Mouse (Mus musculus) induced T-regulatory cell, adult 2 months (primary cell): ENCODE measurements around the gene Bbs1.
A peak's percentile ranks its signal among the peaks of the same experiment; 100 is the strongest.
"Not testable (repeated sequence)": the region's sequence is repeated elsewhere in the genome, so short reads cannot be mapped to it uniquely, and the experiment has no call there.

ENCODE experiments used
- DNase-seq: peaks from one replicate; pipeline ENCODE4 v3.0.0-alpha.2; 2012; ENCODE audit warnings: low read depth

Bbs1 gene

DNA sequence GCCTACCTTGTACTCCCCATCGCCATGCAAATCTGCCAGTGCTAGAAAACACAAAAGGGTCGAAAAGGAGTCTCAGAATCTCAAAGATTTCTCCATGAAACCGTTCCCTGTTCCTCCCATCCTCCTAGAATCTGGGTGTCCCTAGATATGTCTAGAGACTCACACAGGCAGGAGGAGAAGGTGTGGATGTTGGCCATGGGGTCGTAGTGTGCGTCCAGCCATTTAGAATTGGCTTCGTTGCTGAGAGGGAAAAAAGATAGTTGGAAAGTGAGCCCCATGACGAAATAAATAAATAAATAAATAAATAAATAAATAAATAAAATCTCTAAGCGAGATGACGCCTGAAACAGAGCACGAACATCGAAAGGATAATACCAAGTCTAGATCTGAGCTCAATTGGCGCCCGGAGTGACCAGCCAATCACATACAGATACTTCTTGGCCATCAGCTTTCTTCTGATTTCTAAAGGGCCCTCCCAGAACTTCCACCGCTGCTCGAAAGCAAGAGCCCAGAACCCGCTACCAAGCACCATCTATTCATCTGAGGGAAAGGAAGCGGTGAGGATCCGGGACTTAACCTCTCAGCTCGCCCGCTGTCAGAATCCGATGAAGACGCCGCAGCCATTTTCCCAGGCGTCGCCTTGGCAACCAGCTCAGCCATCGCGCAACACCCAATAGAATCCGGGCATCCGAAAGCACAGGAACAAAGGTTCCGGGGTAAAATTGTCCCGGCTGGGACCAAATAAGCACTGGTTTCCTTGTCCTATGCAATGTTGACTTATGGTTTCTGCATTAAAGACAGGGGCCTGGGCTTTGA is at the start of gene Bbs1:
Bbs1 (minus strand) TSS at position 650 of the 816 bp plus-strand sequence.
- DNase-seq: peak; percentile 91

DNA sequence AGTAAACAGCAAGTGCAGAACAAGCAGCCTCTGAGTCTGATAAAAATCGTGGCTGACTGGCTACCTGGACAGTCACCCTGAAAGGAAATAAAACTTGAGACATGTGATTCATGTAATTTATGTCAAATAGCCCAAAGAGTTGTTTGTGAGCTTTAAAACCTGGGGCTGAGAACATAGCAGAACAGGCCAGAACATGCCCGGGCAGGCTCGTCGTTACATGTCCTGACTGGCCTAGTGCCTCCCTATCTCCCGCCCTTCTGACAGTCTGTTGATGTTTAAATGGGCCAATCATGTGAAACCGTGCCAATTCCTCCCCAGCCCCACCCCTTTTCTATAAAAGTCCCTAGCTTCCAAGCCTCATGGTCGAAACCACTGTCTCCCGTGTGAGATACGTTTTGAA is 42.2 kb upstream of the Bbs1 start:
- not testable (repeated sequence) for DNase-seq

DNA sequence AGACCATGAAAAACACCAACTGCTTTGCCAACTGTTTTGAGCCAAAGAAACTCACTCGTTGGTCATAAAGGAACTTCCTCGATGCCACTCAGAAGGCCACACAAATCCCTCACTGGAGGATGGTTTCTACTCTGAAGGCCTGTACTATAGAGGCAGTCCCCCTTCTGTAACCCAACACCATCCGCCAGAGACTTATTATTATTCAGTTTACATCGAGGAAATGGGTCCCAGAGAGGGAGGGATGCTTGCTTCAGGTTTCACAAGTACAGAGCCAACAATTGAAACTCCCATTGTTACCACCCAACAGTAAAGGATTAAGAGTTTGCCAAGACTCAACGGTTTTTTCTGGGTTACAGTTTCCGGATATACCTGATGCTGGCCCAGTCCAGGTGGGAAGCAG is 39.1 kb upstream of the Bbs1 start:
- DNase-seq: no peak

DNA sequence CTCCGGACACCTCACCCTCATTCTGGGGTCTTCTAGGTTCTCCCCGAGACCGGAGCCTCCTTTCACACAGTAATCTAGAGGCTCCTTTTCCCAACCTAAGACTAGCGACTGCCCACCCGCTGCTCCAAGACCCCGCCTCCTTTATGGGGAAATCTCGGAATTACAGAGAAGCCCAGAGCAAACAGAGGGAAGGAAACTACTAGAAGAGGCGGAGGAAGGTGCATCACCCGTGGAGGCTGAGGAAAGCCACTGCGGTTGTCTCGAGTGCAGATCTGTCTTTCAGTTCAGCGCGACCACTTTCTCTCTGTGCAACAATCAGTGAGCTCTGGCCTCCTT is 36.8 kb upstream of the Bbs1 start:
- no peak for DNase-seq

DNA sequence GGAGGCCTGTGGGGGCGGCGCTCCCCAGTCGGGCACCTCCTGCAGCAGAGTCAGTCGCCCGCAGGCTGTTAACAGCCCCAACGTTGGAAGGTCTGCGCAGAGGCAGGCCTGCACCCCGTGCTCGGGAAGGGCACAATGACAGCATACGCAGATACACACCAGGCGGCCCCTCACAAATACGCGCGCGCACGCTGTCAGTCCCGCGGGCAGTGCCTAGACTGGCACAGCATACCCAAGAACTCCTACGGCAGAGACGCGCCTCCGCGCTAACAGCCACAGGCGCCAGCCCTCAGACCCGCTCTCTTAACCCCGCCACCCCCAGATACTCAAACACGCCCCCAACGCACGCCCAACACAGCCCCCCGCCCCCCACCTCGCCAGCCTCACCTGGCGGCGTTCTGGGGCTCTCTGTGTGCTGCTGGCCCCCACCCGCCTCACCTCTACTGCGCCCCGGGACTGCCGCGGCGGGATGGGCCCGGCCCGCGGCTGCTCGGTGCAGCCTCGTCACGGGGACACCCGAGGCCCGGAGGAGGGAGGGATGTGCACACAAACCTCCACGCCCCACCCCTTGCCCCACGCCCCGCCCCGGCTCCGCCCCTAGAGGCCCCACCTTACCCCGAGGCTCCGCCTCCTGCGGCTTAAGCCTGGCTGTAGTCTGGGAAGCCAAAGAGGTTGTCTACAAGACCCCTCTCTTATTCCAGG is 36.3 kb upstream of the Bbs1 start, which contains the start of gene Peli3:
Peli3 (minus strand) TSS at position 577 of the 702 bp plus-strand sequence.
- DNase-seq: peak; percentile 80

DNA sequence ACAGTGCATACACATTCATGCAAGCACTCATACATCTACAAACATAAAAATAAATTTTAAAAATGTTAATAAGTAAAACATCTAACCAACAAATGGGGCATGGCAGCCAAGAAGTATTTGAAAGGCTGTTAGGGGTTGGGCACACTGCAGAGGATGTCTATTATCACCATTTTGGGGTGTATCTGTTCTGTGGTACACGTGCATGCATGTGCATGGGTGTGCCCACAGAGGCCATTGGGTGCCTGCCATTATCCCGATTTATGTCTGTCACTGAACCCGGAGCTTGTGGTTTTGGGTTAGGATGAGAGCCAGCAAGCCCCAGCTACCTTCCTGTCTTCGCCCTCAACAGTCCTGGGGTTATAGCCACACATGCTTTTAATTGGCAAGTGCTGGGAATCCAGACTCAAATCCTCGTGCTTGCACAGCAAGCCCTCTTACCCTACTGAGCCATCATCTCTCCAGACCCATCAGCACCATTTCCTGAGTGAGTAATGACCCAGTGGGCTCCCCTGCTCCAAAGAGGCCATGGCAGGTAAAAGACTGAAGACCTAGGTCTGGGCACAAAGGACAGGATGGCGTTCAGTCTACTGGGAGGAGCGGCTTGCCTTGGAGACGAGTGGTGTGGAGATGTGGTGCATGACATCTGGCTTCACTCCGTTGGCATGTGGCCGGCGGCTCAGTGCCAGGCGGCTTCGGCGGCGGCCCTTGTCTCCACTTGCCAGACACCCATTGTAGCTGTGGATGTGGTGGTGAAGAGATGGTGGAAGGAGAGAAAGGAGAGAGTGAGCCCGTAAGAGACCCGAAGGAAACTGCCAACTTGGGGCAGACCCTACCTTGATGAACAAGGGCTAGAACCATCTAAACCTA is 31.2 kb upstream of the Bbs1 start:
- no peak for DNase-seq

DNA sequence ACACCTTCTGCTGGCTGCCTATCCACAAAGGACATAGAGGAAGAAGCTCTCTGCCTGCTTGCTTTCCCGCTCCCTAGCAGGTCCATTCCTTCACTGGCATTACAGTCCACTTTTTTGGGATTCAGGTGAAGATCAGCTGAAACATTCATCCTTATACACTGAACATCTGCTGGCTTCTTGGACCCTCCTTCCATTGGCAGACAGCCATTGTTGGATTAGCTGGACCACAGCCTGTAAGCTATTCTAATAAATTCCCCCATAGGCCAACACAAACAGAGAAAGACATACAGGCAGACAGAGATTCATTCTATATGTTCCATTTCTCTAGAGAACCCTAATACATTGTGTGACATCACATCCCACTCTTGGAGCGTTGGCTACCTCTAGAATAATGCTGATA is 30.5 kb upstream of the Bbs1 start:
- no peak for DNase-seq

DNA sequence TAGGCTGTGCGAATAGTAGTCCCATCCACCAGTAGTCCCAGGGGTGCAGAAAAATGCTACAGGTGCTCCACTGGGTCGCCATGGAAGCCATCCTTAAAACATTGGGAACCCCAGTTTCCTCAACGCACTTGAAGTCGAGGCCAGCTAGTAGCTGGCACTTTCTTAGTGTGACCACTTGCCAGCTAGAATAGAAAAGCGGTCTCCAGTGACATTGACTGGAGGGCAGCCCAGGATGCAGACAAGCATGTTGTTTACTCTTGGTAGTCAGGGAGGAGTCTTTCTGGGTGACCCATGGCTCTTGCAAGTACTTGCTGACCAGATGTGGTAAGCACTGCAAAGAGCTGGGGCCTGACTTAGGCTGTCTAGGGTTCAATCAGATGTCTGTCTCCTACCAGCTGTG is 22.4 kb upstream of the Bbs1 start:
- no peak for DNase-seq

DNA sequence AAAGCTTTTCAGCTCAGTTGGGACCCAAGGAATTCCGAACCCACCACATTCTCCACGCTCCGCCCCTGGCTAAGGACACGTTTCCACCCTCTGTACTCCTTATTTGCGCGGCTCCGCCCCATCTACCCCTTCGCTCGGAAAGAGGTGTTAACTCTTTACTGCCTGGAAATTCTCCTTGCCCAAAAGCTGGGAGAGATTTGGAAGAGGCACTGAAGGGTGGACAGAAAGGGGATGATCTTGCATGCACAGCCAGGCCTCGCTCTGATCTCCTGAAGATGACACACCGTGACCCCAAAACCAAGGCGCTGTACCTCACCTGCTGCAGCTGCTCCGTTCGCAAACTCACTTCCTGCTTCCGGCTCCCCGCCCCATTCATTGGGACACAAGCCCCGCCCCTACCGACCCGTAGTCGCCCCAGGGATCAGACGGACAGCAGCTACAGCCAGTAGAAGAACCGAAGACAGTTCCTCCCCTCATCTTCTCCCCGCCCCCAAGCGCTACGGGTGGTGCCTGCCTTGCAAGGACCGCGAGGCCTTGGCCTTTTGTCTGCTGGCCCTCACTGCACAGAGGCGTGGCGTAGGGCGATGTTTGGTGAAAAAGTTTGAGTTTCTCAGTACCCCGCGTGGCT is 21.6 kb upstream of the Bbs1 start, which contains the start of gene Dpp3:
Dpp3 (minus strand) TSS at position 384 of the 628 bp plus-strand sequence.
- DNase-seq: peak; percentile 99

DNA sequence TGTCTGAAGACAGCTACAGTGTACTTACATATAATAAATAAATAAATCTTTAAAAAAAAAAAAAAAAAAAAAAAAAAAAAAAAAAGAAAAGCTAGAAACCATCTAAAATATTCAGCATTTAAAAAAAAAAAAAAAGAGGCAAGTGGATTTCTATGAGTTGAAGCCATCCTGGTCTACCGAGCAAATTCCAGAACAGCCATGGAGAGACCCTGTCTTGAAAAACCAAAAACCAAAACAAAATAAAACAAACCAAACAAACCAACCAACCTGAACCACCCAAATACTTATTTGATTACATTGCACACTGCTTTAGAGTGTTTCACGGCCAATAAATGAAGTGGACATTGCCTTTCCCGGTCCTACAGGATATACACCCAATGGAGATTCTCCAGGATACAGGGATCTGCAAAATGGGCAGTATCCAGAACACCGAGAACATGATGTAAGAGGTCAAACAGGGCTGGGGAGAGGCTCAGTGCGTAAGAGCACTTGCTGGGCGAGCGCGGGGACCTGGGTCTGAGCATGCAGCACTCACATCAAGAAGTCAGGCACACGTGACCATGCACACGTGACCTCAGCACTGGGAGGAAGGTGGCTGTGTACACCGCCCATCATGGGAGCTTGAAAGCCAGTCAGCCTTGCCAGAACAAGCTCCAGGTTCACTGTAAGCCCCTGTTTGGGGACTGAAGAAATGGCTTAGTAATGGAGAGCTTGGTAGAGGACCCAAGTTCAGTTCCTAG is 18.9 kb upstream of the Bbs1 start:
- DNase-seq: no peak

DNA sequence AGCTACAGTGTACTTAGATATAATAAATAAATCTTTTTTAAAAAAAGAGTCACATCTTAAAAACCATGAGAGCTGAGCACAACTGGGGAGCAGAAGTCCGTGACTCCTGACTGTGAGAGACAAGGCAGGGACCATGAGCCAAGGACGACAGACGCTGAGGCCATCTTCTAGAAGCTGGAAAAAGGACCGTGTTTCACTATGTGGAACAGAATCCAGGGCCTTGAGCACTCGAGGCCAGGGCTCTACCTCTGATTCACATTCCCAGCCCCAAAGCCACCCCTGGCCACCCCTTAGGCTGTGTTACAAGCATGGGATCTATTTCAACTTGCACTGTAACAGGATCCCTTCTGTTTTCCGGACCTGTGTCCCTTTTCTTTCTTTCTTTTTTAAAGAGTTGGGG is 13.2 kb upstream of the Bbs1 start:
- DNase-seq: no peak

DNA sequence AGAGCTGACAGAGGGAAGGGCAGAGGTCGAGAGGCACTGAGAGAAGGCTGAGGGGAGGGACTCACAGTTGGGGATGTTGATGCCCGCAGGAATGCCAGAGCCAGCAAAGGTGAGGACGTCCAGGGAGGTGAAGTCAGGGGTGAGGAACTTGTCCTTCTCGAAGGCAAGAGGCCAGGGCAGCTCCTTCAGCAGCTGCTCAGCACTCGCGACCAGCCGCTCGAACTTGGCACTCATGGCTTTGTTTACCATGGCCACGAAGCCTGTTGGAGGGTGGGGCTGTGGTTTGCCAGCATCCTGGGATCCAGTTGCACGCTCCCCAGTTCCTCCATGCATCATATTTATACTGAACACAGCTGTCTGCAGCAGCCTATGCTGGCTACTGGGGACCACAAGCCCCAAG is 10.4 kb upstream of the Bbs1 start:
- no peak for DNase-seq

DNA sequence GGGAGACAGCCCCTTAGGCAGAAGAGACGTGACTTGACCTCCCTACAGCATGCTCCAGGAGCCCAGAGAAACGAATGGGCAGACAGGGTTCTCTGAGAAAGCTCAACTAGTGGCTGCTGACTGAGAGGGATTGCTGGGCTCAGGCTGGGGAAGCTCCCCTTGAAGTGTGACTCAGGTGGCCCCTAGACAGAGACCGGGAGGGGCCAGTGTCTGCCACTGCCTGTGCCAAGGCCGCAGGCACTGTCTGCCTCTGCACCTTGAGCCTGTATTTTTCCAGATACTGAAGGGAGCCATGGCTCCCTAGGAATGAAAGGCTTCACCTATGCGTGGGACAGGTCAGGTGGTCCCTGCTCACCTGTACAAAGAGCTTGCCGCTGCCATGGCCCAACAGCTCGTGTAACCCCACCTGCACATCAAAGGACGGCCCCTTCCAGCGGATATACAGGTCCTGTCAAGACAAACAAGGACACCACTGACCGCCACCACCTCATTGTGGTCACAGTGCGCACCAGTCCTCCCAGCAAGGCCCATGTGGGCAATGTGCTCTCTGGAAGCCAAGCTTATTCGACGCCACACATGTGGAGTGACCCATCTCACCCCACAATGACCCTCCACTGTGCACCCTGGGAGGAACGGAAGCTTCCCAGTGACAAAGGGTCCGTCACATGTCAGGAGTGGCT is 9.6 kb upstream of the Bbs1 start:
- no peak for DNase-seq

DNA sequence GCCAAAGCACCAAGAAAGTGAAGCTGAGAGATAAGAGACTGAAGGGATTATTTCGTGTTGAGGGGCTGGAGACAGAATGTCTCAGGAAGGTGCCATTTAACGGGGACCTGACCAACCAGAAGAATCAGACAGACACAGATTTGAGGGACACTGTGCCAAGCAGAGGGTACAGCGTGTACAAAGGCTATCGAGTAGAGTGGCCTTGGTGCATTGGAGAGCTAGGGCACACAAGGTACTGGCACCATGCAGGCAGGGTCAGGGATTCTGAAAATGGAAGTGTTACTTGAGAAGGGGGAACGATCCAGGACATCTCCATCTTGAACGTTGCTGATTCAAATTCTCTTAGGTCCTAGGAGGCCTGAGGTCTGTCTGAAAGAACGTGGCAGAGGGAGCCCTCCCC is 2.9 kb upstream of the Bbs1 start:
- no peak for DNase-seq

DNA sequence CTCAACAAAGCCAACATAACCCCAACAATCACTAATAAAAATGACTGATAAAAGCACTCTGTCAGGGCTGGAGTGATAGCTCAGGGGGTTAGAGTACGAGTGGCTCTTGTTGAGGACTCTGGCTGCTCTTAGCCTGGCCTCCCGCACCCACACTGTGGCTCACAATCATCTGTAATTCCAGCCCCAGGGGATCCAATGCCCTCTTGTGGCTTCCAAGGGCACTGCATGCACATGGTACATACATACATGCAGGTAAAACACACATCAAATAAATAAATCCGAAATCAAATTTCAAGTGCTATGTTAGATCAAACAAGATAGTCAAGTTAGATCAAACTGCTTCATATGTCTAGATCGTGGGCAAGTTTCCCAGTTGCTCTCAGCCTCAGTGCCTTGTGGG is 1.7 kb upstream of the Bbs1 start:
- DNase-seq: peak; percentile 66

DNA sequence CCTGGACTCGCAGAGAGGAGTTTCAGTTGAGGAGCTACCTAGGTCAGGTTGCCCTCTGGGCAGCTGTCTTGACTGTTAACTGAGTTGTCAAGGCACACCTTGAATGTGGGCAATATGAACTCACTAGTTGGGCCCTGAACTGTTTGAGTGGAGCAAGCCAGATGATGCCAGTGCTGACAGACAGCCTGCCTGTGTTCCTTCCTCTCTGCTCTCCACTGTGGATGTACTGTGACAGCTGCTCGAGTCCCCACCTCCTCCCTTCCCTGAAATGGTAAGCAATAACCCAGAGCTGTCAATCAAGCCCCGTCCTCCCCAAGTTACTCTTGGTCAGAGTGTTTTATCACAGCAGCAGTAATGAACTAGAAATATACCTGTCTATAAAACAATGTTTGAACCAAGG is 6.5 kb downstream of the Bbs1 start:
- DNase-seq: no peak

DNA sequence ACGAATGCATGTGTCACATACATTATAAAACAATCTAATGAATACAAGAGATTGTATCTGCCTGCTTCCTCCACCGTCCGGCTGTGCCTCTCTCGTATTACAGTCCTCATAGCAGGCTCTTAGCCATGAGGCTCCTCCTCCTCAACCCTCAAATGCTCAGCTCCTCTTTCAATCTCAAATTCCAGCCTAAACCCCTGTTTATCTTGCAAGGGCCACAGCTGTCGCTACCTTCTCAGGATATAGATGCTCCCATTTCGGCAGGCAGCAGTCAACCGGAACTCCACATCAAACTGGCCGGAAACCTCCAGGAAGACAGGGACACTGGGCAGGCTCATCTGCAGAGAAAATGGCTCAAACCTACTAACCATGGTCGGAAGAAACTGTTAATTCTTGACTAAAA is 7.5 kb downstream of the Bbs1 start:
- no peak for DNase-seq

DNA sequence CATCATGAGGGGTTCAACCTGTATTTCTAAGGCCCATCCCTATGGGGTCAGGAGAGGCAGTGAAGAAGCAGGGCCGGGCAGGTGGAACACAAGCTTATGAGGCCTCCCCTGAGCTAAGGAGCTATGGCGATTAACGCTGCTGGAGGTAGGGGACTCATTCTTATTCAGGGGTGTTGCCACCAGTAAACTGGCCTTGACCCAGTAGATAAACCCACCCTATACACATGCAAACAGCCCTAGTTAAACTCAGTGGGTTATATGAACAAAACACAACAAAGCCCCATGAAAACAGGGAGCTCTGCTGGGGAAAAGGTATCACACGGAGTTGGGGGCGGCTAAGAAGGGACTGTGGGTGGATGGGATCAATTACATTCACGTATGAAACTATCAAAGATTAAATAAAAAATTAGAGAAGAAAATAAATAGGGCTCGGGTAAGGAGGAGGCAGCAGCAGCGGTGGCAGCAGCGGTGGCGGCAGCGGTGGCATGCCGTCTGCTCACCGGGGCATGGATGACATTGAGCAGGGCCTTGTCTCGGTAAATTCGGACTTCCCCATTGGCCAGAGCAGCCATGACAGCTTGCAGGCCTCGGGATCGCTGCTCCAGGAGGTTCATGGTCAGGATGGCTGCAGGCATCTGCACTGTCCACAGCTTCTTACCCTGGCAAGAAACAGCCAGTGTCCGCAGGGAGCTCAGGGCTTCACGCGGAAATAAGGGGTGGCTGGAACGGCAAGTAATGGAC is 9.5 kb downstream of the Bbs1 start:
- DNase-seq: no peak

DNA sequence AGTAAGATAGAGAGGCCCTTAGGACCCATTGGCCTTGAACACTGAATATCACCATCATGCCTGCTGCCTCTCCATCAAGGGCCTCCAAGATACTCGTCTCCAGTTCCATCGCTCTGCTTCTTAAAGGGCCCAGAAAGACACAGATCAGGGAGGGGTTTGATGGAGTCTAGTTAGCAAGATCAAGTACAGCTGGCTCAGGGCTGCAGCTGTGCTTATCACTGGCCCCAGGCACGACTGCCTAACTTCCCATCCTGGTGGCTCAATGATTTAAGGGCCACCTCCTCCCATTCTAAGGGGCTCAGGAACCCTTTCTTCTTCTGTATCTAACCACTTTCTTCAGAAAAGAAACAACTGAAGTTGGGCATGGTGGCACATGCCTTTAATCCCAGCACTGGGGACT is 14.6 kb downstream of the Bbs1 start:
- no peak for DNase-seq

DNA sequence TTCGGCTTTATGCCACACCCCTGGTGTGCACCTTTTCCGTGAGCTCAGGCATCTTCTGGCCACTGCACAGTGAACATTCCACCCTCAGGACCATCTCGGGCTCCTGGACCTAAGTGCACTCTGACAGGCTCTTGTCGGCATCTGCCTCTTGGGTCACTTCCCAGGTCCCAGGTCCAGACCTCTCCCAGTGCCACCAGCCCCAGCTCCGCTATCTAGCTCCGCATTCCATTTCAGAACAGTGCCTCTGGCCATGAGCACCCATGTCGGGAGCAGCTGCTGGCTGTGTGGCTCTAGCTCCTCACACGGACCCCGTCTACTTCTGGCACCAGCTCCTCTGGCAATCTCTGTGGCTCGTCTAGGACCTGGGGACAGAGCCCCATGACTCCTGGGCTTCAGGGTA is 16.6 kb downstream of the Bbs1 start:
- no peak for DNase-seq
